Mouse (Mus musculus) stomach, embryonic 16.5 days (tissue): ENCODE results near the gene Dok7. TPM values are rescaled to one million over a fixed set of nuclear protein-coding genes. Genes with fewer than 3 reads are reported as not detected.

Experiments
- ATAC-seq: fragments of 200-750 bp; cut with Nextera tagmentation; 2 replicates; pipeline ENCODE4 v1.8.0; 2017; ENCODE audit warnings: moderate number of reproducible peaks, moderate TSS enrichment; ENCODE audit not compliant: insufficient read depth, low FRiP score
- H3K27ac ChIP-seq: fragments of 300-500 bp; sonication (generic); 2 replicates; pipeline ENCODE4 v1.5.1; 2014; ENCODE audit warnings: low read length
- H3K27me3 ChIP-seq: fragments of 300-500 bp; sonication (generic); 2 replicates; pipeline ENCODE4 v1.6.1; 2014; ENCODE audit warnings: low read length, control low read depth, mixed read lengths; ENCODE audit not compliant: control insufficient read depth, insufficient read depth
- H3K36me3 ChIP-seq: fragments of 300-500 bp; sonication (generic); 2 replicates; pipeline ENCODE4 v1.6.1; 2014; ENCODE audit warnings: low read length; ENCODE audit not compliant: control insufficient read depth, insufficient read depth
- H3K4me1 ChIP-seq: fragments of 300-500 bp; sonication (generic); 2 replicates; pipeline ENCODE4 v1.6.1; 2014; ENCODE audit warnings: low read length, control low read depth, mixed read lengths; ENCODE audit not compliant: control insufficient read depth, insufficient read depth
- H3K4me2 ChIP-seq: fragments of 300-500 bp; sonication (generic); 2 replicates; pipeline ENCODE4 v1.6.1; 2014; ENCODE audit warnings: low read depth, low read length, mixed read lengths
- H3K4me3 ChIP-seq: fragments of 300-500 bp; sonication (generic); replicated peaks from 2 replicates; pipeline ENCODE4 v1.5.1; 2014; ENCODE audit warnings: mild to moderate bottlenecking, low read length
- H3K9ac ChIP-seq: fragments of 300-500 bp; sonication (generic); 2 replicates; pipeline ENCODE4 v1.6.1; 2014; ENCODE audit warnings: low read length
- H3K9me3 ChIP-seq: fragments of 300-500 bp; sonication (generic); replicated peaks from 2 replicates; pipeline ENCODE4 v1.6.1; 2016; ENCODE audit warnings: low read length, control low read depth; ENCODE audit not compliant: control insufficient read depth
- WGBS: fragments of 180-500 bp; shearing (Covaris S2); extraction: QIAGEN DNeasy Blood & Tissue Kit; methylation state at CpG from one replicate; pipeline ENCODE4 v1.1.7; 2014; 5-methylcytosine and 5-hydroxymethylcytosine counted together
- polyA plus RNA-seq: library from polyadenylated mRNA; unstranded; fragments of >200 nt; fragmentation: Nextera tagmentation; extraction: Ambion mirVana; gene quantifications from 2 replicates; pipeline ENCODE4 v1.2.1, GENCODE M21; 2015

Gene Dok7
- polyA plus RNA-seq, 1 experiment from 2014 or later: 2.0 TPM

DNA sequence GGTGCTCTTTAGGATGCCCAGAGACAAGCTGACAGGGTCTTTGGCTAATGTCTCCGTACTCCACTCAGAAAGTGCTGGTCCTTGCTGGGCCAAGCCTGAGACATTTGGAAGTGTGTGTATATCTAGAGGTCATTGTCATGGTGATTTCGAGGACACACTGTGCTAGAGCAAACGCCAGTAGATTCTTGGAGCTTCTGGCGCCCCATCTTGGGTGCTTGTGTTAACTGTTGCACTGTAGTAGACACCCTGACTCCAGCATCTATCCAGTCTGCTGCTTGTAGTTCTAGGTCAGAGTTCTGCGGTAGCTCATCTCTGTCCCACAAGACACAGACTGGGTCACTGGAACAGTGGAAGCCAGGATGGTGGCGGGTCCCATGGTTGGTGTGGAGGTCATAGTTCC is 15.3 kb downstream of the Dok7 start:
- Histone ChIP-seq H3K27me3 (no peaks in the 10 kb centered on the region), H3K4me2 (no peak overlapping the region), H3K9ac (no peak overlapping the region), H3K36me3 (no peaks in the 10 kb centered on the region), H3K9me3 (no peaks in the 10 kb centered on the region), H3K4me1 (no peaks in the 10 kb centered on the region), H3K27ac (no peak overlapping the region), H3K4me3 (no peak overlapping the region)
- 88% methylated on average over 6 of the region's 6 CpGs for WGBS
- no peak for ATAC-seq

DNA sequence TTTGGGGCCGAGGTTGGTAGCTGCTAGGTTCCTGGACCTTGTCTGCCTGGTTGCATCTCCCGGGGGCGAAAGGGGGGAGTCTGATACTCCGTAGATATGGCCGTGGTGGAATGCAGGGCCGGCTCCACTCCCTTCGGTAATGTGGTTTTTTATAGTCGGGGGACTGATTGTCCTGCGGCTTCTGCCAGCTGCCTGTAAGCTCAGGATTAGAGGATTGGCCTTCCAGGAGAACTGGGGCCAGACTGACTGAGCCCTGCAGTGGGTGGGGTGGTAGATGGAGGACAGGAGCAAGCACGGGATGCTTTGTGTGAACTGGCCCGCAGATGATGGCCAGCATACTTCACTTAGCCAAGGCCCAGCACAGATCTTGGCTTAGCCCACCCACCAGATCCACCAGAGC is 16.7 kb downstream of the Dok7 start:
- Histone ChIP-seq H3K9me3 (no peaks in the 10 kb centered on the region), H3K4me3 (no peak overlapping the region), H3K9ac (no peak overlapping the region), H3K27ac (no peak overlapping the region), H3K4me2 (no peak overlapping the region), H3K36me3 (no peaks in the 10 kb centered on the region), H3K4me1 (no peaks in the 10 kb centered on the region), H3K27me3 (no peaks in the 10 kb centered on the region)
- ATAC-seq: no peak
- WGBS: 82% methylated on average over 11 of the region's 11 CpGs

DNA sequence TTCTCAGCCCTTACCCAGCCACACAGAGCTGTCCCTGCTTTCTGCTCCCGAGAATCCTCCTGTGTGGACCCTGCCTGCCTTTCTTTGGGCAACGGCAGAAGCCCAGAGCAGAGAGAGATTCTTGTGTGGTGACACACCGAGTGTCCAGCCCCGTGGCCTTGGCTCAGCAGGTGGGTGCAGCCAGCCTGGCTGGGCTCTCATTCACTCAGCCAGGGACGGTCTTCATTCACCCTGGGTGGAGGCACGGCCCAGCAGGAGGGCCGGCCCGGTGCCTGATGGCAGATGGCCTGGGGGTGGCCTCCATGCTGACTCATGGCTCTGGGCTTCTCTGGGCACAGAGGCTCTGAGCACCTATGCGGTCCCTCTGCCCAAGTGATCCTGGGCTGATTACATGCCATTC is 17.4 kb downstream of the Dok7 start:
- Histone ChIP-seq H3K9ac (no peak overlapping the region), H3K27me3 (no peaks in the 10 kb centered on the region), H3K27ac (no peak overlapping the region), H3K36me3 (no peaks in the 10 kb centered on the region), H3K4me1 (no peaks in the 10 kb centered on the region), H3K4me2 (no peak overlapping the region), H3K9me3 (no peaks in the 10 kb centered on the region), H3K4me3 (no peak overlapping the region)
- no peak for ATAC-seq
- WGBS: 70% methylated on average over 9 of the region's 9 CpGs

DNA sequence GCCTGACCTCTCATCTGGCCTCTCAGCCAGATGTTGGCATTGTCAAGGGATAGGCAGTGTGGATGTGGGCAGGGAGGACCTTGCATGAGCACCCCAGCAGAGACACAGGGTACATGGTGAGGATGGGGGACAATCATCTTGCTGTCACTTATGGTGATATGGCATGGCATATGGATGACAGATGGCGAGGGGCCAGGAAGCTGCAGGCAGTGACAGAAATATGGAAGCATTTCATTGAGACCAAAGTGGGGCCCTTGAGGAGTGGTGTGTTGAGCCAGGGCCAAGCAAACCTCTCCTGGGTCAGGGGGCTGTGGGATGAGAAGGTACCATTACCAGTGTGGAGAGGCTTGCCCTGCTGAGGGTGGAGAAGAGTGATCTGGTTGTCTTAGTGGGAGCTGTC is 19.8 kb downstream of the Dok7 start:
- Histone ChIP-seq H3K27me3 (0 out of 2 replicates have a peak, but pooled peaks cover 3% of the 10 kb centered on the region), H3K9ac (no peak overlapping the region), H3K4me1 (no peaks in the 10 kb centered on the region), H3K36me3 (no peaks in the 10 kb centered on the region), H3K4me3 (no peak overlapping the region), H3K27ac (no peak overlapping the region), H3K4me2 (no peak overlapping the region), H3K9me3 (no peaks in the 10 kb centered on the region)
- no peak for ATAC-seq
- 81% methylated on average over 1 of the region's 1 CpGs for WGBS

DNA sequence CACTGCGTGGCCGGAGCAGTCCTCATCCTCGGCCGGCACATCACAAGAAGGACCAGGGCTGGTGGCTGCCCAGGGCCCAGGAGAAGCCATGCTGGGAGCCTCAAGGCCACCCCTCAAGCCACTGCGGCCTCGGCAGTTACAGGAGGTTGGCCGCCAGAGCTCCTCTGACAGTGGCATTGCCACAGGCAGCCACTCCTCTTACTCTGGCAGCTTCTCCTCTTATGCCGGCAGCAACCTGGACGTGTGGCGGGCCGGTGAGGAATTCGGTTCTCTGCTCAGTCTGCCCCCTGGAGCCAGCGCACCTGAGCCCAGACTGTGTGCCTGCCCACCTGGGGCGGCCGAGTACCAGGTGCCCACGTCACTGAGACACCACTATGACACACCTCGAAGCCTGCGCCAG is 22.5 kb downstream of the Dok7 start:
- Histone ChIP-seq H3K27ac (no peak overlapping the region), H3K4me3 (no peak overlapping the region), H3K27me3 (0 out of 2 replicates have a peak, but pooled peaks cover 3% of the 10 kb centered on the region), H3K4me1 (no peaks in the 10 kb centered on the region), H3K4me2 (no peak overlapping the region), H3K36me3 (no peaks in the 10 kb centered on the region), H3K9me3 (no peaks in the 10 kb centered on the region), H3K9ac (no peak overlapping the region)
- no peak for ATAC-seq
- WGBS: 42% methylated on average over 18 of the region's 18 CpGs

DNA sequence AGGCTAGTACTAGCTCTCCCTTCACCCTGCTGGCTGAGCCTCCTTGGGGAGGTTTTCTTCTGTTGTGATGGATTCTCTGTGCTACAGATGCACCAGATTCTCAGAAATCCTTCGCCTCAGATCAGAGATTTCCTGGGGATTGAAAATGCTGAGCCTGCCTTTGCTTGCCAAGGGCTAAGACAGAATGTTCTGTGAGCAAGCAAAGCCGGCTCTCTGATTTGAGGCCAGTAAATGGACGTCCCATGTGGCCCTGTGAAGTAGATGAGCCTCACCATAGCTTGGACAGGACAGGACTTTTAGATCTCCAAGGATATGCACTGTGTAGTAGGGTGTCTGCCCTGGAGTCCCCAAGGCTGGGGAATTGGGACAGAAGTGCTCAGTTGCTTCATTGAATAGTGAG is 28.3 kb downstream of the Dok7 start:
- no peaks in the 10 kb centered on the region for H3K36me3 ChIP-seq
- no peak overlapping the region for H3K4me3 ChIP-seq
- H3K27ac ChIP-seq: no peak overlapping the region
- WGBS: 77% methylated on average over 3 of the region's 3 CpGs
- ATAC-seq: no peak
- no peaks in the 10 kb centered on the region for H3K27me3 ChIP-seq
- H3K4me2 ChIP-seq: no peak overlapping the region
- no peak overlapping the region for H3K9ac ChIP-seq
- no peaks in the 10 kb centered on the region for H3K9me3 ChIP-seq
- no peaks in the 10 kb centered on the region for H3K4me1 ChIP-seq

DNA sequence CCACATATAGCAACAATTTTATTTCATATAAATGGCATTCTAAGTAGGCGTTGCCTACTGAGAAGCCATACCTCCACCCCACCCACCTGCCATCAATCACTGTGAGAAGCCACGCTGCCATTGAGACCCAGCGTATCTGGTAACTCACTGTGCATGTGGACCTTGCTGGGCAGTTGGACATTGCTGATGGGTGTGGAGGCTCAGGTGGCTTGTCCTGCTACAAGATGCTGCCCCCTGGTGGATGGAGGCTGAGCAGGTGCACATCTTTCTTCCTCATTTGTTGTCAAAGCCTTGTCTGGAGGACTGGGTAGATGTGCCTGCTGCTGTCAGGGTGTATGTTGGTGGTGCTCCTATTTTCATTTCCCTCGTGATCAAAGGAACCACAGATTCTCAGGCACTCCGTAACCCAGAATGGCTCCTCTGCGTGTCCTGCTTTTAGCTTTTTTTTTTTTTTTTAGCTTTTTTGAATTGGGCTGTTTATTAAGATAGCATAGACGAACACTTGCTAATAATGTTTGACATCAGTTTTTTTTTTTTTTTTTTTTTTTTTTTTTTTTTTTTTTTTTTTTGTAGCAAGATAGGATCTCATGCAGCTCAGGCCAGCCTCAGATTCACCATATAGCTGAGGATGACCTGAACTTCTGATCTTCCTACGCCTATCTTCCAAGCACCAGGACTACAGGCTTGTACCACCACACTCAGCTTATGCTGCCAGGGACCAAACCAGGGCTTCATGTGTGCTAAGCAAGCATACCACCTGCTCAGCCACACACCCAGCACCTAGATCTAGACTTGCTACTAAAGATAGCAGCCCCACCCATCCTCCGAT is 32.4 kb downstream of the Dok7 start:
- Histone ChIP-seq H3K36me3 (peaks cover 4% of the 10 kb centered on the region; the same call in 1 of the 2 replicates), H3K4me1 (no peaks in the 10 kb centered on the region), H3K9me3 (no peaks in the 10 kb centered on the region), H3K4me3 (no peak overlapping the region), H3K4me2 (no peak overlapping the region), H3K9ac (no peak overlapping the region), H3K27ac (no peak overlapping the region), H3K27me3 (no peaks in the 10 kb centered on the region)
- no peak for ATAC-seq
- 58% methylated on average over 9 of the region's 9 CpGs for WGBS

DNA sequence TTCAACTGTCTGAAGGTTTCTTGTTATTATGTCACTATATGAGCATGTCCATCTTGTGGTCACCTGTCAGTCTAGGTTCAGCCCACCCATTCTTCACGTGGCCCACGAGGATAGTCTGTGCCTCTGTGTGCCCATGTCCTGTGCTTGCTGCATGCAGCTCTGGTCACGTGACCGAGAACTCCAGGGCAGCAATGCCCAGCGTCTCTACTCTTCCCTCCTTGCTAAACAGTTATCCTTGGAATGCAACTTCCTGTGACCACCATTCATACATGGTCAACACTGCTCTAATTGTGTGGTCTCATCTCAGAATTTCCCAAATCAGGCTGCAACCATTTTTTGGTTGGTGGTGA is 33.0 kb downstream of the Dok7 start:
- 81% methylated on average over 5 of the region's 5 CpGs for WGBS

DNA sequence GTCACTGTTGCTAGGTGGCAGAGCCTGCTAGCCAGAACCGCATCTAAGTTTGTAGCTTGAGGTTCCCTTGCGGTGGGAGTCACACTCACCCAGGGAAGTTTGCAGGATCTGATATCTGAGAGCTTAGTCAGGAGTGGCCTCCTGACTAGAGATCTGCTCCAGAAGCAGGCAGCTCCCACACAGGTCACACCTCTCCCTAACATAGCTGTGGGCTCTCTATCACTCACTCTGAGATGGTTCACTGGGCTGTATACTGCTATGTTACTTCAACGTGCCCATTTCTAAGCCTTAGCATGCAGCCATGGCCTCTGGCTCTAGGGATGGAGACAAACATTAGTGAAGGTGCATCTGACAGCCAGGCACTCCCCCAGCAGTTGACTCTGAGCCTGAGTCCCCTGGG is 35.1 kb downstream of the Dok7 start:
- Histone ChIP-seq H3K27me3 (no peaks in the 10 kb centered on the region), H3K4me1 (no peaks in the 10 kb centered on the region), H3K9me3 (no peaks in the 10 kb centered on the region), H3K4me3 (no peak overlapping the region), H3K36me3 (peaks cover 12% of the 10 kb centered on the region; the same call in 1 of the 2 replicates), H3K9ac (no peak overlapping the region), H3K27ac (no peak overlapping the region), H3K4me2 (no peak overlapping the region)
- 81% methylated on average over 3 of the region's 3 CpGs for WGBS
- ATAC-seq: no peak

More for the DNA sequence above, 33.0 kb downstream of the Dok7 start:
- Histone ChIP-seq H3K9ac (no peak overlapping the region), H3K4me1 (no peaks in the 10 kb centered on the region), H3K36me3 (peaks cover 7% of the 10 kb centered on the region; the same call in 1 of the 2 replicates), H3K4me3 (no peak overlapping the region), H3K27me3 (no peaks in the 10 kb centered on the region), H3K27ac (no peak overlapping the region), H3K4me2 (no peak overlapping the region), H3K9me3 (no peaks in the 10 kb centered on the region)
- ATAC-seq: no peak
